Mouse (Mus musculus) kidney, adult 2 months (tissue): ENCODE data around the gene Cuzd1. TPM values are rescaled to one million over a fixed set of nuclear protein-coding genes. Genes with fewer than 3 reads are reported as not detected.

Experiments used
- DNase-seq: peaks from one replicate; pipeline ENCODE4 v3.0.0; 2021
- H3K27ac ChIP-seq: fragments of 200-500 bp; 2 replicates; pipeline ENCODE4 v1.5.1; 2012; ENCODE audit warnings: low read depth, low read length, control low read depth, inconsistent platforms; ENCODE audit not compliant: insufficient read depth
- H3K27me3 ChIP-seq: fragments of 200-500 bp; replicated peaks from 2 replicates; pipeline ENCODE4 v1.6.1; 2012; ENCODE audit warnings: mild to moderate bottlenecking, moderate library complexity, low read length, inconsistent platforms; ENCODE audit not compliant: control insufficient read depth, insufficient read depth
- H3K36me3 ChIP-seq: fragments of 200-500 bp; 2 replicates; pipeline ENCODE4 v1.6.1; 2012; ENCODE audit warnings: mild to moderate bottlenecking, moderate library complexity, low read length, inconsistent platforms; ENCODE audit not compliant: control insufficient read depth, insufficient read depth
- H3K4me1 ChIP-seq: fragments of 200-500 bp; 2 replicates; pipeline ENCODE4 v1.6.1; 2011; ENCODE audit warnings: low read length; ENCODE audit not compliant: control insufficient read depth, insufficient read depth
- H3K4me3 ChIP-seq: fragments of 200-500 bp; 2 replicates; pipeline ENCODE4 v1.5.1; 2011; ENCODE audit warnings: mild to moderate bottlenecking, low read depth, low read length, control low read depth; ENCODE audit not compliant: insufficient read depth
- CTCF ChIP-seq: fragments of 200-500 bp; conservative IDR thresholded peaks from 2 replicates; pipeline ENCODE4 v1.5.1; 2011; ENCODE audit warnings: low read depth, mild to moderate bottlenecking, control low read depth, low read length, moderate library complexity, mixed read lengths; ENCODE audit not compliant: insufficient read depth, insufficient read length
- POLR2A ChIP-seq: fragments of 200-500 bp; IDR thresholded peaks from one replicate; pipeline ENCODE4 v1.6.1; 2011; ENCODE audit warnings: low read depth, low read length, control low read depth
- WGBS: fragments of 180-500 bp; shearing (Covaris S2); methylation state at CpG from one replicate; pipeline ENCODE4 v1.1.7; 2018; 5-methylcytosine and 5-hydroxymethylcytosine counted together
- polyA plus RNA-seq: library from polyadenylated mRNA; depleted of rRNA; stranded (reverse); fragments of >200 nt; gene quantifications from 2 replicates; pipeline ENCODE4 v1.2.3, GENCODE M21; 2012

Gene Cuzd1
- polyA plus RNA-seq, 1 experiment = 0.06 TPM

DNA sequence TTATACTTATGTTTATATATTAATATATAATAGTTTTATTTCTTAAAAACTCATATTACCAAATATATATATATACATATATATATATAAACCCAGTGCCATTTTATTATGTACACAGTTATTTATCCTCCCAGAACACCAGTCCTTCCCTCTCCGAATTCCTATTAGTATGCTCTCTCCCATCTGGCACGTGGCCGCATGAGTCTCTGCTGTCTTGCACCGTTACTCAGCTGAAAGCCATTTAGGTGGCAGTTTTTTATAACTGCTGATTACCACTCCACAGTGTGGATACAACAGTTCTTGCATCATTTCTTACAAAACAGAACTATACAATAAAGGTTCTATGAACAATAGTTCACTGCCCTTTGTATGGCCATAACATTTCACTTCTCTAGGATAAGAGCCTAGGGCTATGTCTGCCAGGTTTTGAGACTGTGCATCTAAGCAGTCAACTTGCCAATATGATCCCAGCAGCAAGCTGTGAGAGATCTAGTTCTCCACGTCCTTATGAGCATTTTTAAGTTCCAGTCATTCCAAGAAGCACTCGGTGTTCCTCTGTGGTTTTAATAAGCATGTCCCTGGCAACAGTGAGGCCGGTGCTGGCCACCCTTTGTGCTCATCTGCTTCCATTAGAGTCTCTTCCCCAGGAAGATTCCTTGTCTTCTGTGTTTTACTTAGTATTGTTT, 23.9 kb upstream of the Cuzd1 start:
- no peak overlapping the region for H3K27ac ChIP-seq
- TF ChIP-seq CTCF = no peak
- no peak for TF ChIP-seq POLR2A
- 70% methylated on average over 7 of the region's 7 CpGs for WGBS
- peaks cover 3% of the 10 kb centered on the region for H3K36me3 ChIP-seq
- no peaks in the 10 kb centered on the region for H3K27me3 ChIP-seq
- H3K4me1 ChIP-seq = no peaks in the 10 kb centered on the region
- no peak for DNase-seq
- no peak overlapping the region for H3K4me3 ChIP-seq

- Histone ChIP-seq H3K27me3 (no peaks in the 10 kb centered on the region), H3K4me3 (no peak overlapping the region), H3K27ac (no peak overlapping the region), H3K4me1 (no peaks in the 10 kb centered on the region), H3K36me3 (no peaks in the 10 kb centered on the region)
- no peak for TF ChIP-seq CTCF
- no peak for TF ChIP-seq POLR2A
- DNase-seq = no peak
- WGBS = 71% methylated on average over 8 of the region's 8 CpGs
These were observed 15.5 kb upstream of the Cuzd1 start for GRCm38 (mm10) chr7:131337502-131338068.

DNA sequence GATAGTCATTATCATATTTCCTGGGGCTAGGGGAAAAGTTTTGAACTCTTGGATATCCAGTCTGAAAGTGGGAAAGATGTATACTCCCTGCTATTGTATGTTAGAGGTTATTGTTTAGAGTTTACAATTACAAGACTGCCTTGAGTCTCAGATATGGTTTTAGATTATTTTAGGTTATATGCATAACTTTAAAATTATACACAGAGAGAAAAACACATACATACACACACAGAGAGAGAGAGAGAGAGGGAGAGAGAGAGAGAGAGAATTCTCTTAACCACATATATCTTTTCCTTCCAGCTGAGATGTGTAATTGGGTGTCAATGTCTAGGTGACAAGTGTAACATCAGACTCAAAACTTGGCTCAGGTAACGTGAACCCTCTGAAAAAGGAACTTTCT, 11.5 kb upstream of the Cuzd1 start, which contains the start of gene Fam24a:
TSS of gene Fam24a (plus strand) at position 301 of the 400 bp plus-strand sequence.
- Histone ChIP-seq H3K27me3 (no peaks in the 10 kb centered on the region), H3K27ac (no peak within 1 kb of the TSS), H3K4me3 (no peak within 1 kb of the TSS), H3K4me1 (no peaks in the 10 kb centered on the region), H3K36me3 (no peaks in the 10 kb centered on the region)
- no peak for DNase-seq
- WGBS = 44% methylated on average over 1 of the region's 1 CpGs
- TF ChIP-seq POLR2A = no peak
- TF ChIP-seq CTCF = no peak

GRCm38 (mm10) chr7:131331688-131332087, 9.6 kb upstream of the Cuzd1 start:
- 67% methylated on average over 2 of the region's 2 CpGs for WGBS
- DNase-seq = no peak
- Histone ChIP-seq H3K27me3 (no peaks in the 10 kb centered on the region), H3K36me3 (no peaks in the 10 kb centered on the region), H3K27ac (no peak overlapping the region), H3K4me3 (no peak overlapping the region), H3K4me1 (no peaks in the 10 kb centered on the region)
- TF ChIP-seq POLR2A (no peak), CTCF (no peak)

GRCm38 (mm10) chr7:131329416-131329815, 7.3 kb upstream of the Cuzd1 start, which contains the start of gene Fam24b:
Gene Fam24b (minus strand): TSS chr7:131329516.
- H3K4me1 ChIP-seq = no peaks in the 10 kb centered on the region
- TF ChIP-seq CTCF = no peak
- no peak for TF ChIP-seq POLR2A
- no peak within 1 kb of the TSS for H3K4me3 ChIP-seq
- H3K27me3 ChIP-seq = no peaks in the 10 kb centered on the region
- H3K36me3 ChIP-seq = no peaks in the 10 kb centered on the region
- no peak within 1 kb of the TSS for H3K27ac ChIP-seq
- WGBS = 95% methylated on average over 5 of the region's 5 CpGs
- DNase-seq = no peak

GRCm38 (mm10) chr7:131327054-131327453, 5.0 kb upstream of the Cuzd1 start:
- no peaks in the 10 kb centered on the region for H3K36me3 ChIP-seq
- 82% methylated on average over 5 of the region's 5 CpGs for WGBS
- no peak for DNase-seq
- no peaks in the 10 kb centered on the region for H3K4me1 ChIP-seq
- TF ChIP-seq CTCF (no peak), POLR2A (no peak)
- no peak overlapping the region for H3K27ac ChIP-seq
- H3K27me3 ChIP-seq = no peaks in the 10 kb centered on the region
- H3K4me3 ChIP-seq = no peak overlapping the region

DNA sequence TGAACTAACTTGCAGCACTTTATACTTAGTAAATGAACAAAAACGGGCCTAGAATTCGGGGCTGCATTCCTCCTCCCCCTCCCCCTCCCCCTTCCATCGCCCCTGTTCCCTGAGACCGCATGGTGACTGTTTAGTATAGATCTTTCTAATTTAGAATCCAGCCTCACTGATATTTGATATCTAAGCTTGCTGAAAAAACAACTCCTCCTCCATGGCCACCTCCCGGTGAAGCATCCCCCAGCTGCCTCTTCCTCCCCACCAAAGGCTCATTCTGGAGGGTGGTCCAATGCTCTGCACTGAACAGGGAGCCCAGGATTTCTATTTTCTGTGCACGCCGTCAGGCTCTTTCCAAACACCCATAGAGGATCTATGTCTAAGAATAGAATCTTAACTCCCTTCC, 3.8 kb downstream of the Cuzd1 start:
- H3K27me3 ChIP-seq = no peaks in the 10 kb centered on the region; the same call in 1 of the 2 replicates
- 30% methylated on average over 6 of the region's 7 CpGs for WGBS
- no peaks in the 10 kb centered on the region for H3K36me3 ChIP-seq
- no peak overlapping the region for H3K27ac ChIP-seq
- no peak for DNase-seq
- H3K4me1 ChIP-seq = no peaks in the 10 kb centered on the region
- TF ChIP-seq CTCF (no peak), POLR2A (no peak)
- no peak overlapping the region for H3K4me3 ChIP-seq
